Comparison of ENCODE assay signal across 11 mouse cellular contexts in the genomic region with DNA sequence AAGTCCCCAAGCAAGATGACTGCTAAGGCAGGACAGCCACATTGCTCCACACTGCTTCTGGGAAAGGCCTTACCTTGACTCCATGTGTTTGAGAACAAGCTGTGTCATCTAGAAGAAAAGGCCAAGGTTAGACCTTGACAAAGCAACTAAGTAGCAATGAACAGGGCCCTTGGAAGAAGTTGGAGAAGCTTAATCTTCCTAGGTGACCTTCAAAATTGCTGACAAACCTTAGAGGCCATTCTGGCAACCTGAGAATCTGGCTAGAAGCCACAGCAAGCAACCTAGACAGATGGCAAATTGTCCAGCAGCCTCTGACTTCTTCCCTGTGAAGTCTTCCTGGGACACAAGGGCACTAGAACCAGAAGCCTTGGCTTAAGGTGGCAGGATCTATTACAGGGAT. TPM values are rescaled to one million over a fixed set of nuclear protein-coding genes. Genes with fewer than 3 reads are reported as not detected.
"Had no signal": no experiment of that assay in that cellular context is flagged by ENCODE, and none has a peak within 500 bp of the region (broad histone marks: within the 10 kb centered on the region; RNA-seq: fewer than 3 reads in every experiment).

No protein-coding gene starts in this region.

- DNase-seq: kidney, postnatal 10 days; lung, embryonic 14.5 days; lung, postnatal 10 days; lung, postnatal 4 days; thymus, adult 2 months; thymus, postnatal 25 days had no signal

RNA-seq across cellular contexts. Expression of a gene that starts 24.8 kb away (rescaled TPM):
- total RNA-seq: layer of hippocampus, postnatal 25 days; left cerebral cortex, adult 2 months; left cerebral cortex, postnatal 25 days; monocyte, adult 5-6 weeks; neutrophil, adult 5-6 weeks had no signal
